Mouse (Mus musculus): Measurements from ENCODE around the gene Nhp2.
"Not testable (repeated sequence)": the region's sequence is repeated elsewhere in the genome, so short reads cannot be mapped to it uniquely, and the experiment has no call there.

- TF ChIP-seq CTCF (IDR thresholded peaks at IDR 0.05; ENCODE audit: extremely low read depth, insufficient read depth, insufficient read length, insufficient replicate concordance); POLR2A (IDR thresholded peaks at IDR 0.05; ENCODE audit: low read depth, low read length): not testable (repeated sequence)
Measured at GRCm38 (mm10) chr11:51664747-51665146, 45.2 kb downstream of the Nhp2 start.

Data from spleen, adult 2 months (tissue).